ENCODE assay signal across 9 mouse cellular contexts in genomic region chr1:133225963-133226660, GRCm38 (mm10).
DNase-seq lines count a peak whose midpoint lies in the region; ATAC-seq and TF ChIP-seq lines count a peak whose summit lies in the region.
"Had no signal": no experiment of that assay in that cellular context is flagged by ENCODE, and none has a peak within 500 bp of the region (broad histone marks: within the 10 kb centered on the region; RNA-seq: fewer than 3 reads in every experiment).

No protein-coding gene starts in this region.

- no peak overlapping the region for H3K4me3 ChIP-seq in C2C12 (ENCODE audit: insufficient read depth, poor library complexity, severe bottlenecking)
- H3K4me3 ChIP-seq in kidney, postnatal 0 days (replicated peaks; ENCODE audit: low read depth, low read length), result no peak overlapping the region
- no peak overlapping the region for H3K4me3 ChIP-seq in lung, embryonic 14.5 days (ENCODE audit: low read depth, low read length)
- H3K4me3 ChIP-seq: limb, embryonic 12.5 days had no signal

- H3K36me3 ChIP-seq in C2C12 (ENCODE audit: control insufficient read depth, insufficient read depth), result no peaks in the 10 kb centered on the region
- no peaks in the 10 kb centered on the region for H3K36me3 ChIP-seq in kidney, postnatal 0 days (ENCODE audit: insufficient read depth, low read length)
- no peaks in the 10 kb centered on the region for H3K36me3 ChIP-seq in lung, embryonic 14.5 days (ENCODE audit: insufficient read depth)
- H3K36me3 ChIP-seq: limb, embryonic 12.5 days had no signal

- peak overlapping the region; percentile 9; the same call in 1 of the 2 replicates for H3K9ac ChIP-seq in kidney, postnatal 0 days (ENCODE audit: low read depth, low read length)
- no peak overlapping the region for H3K9ac ChIP-seq in lung, embryonic 14.5 days
- H3K9ac ChIP-seq: limb, embryonic 12.5 days had no signal

- H3K79me3 ChIP-seq in C2C12 (ENCODE audit: low read depth), result no peaks in the 10 kb centered on the region

- no peak overlapping the region for H3ac ChIP-seq in C2C12 (ENCODE audit: control insufficient read depth, insufficient read length, low read depth)

- H3K79me2 ChIP-seq in C2C12 (ENCODE audit: control insufficient read depth, insufficient read depth), result no peaks in the 10 kb centered on the region

- H3K27me3 ChIP-seq in C2C12 (ENCODE audit: control insufficient read depth, insufficient read depth, insufficient read length), result no peaks in the 10 kb centered on the region
- H3K27me3 ChIP-seq in kidney, postnatal 0 days (ENCODE audit: insufficient read depth, low read length), result no peaks in the 10 kb centered on the region
- H3K27me3 ChIP-seq in lung, embryonic 14.5 days (ENCODE audit: insufficient read depth, low read length), result no peaks in the 10 kb centered on the region

- no peak overlapping the region for H3K4me2 ChIP-seq in kidney, postnatal 0 days (ENCODE audit: low read length)
- H3K4me2 ChIP-seq in lung, embryonic 14.5 days, result no peak overlapping the region
- H3K4me2 ChIP-seq: limb, embryonic 12.5 days had no signal

- peak; percentile 25 to 37 for DNase-seq in cerebellum, adult 18-20 months
- DNase-seq in cerebellum, adult 8-10 months, result no peak
- peak; percentile 68 for DNase-seq in gastrocnemius, postnatal 25 days
- peak; percentile 51 for DNase-seq in kidney, postnatal 0 days (ENCODE audit: low spot score)
- peak; percentile 60 for DNase-seq in lung, embryonic 14.5 days
- peak; percentile 35 for DNase-seq in right cerebral cortex, postnatal 4 days
- DNase-seq in spleen, postnatal 4 days (ENCODE audit: low spot score in 2 of 2), result no peak

- no peak for ATAC-seq in kidney, postnatal 0 days (replicated peaks; ENCODE audit: low FRiP score, low read depth)
- ATAC-seq in lung, embryonic 14.5 days (ENCODE audit: insufficient read depth), result no peak; the same call in 1 of the 2 replicates

- TF ChIP-seq CTCF in C2C12 (IDR thresholded peaks at IDR 0.05; ENCODE audit: control insufficient read depth, insufficient read depth, insufficient read length), result peak; percentile 11
- TF ChIP-seq CTCF in kidney, postnatal 0 days (IDR thresholded peaks at IDR 0.05; ENCODE audit: low read depth), result peak; percentile 72
- TF ChIP-seq CTCF in lung, embryonic 14.5 days (IDR thresholded peaks at IDR 0.05; ENCODE audit: low read depth), result peak; percentile 69

- whole genome bisulfite sequencing in kidney, postnatal 0 days, result 48% methylated on average over 9 of the region's 9 CpGs
- 33% methylated on average over 9 of the region's 9 CpGs for WGBS in lung, embryonic 14.5 days

- H3K4me1 ChIP-seq in kidney, postnatal 0 days (replicated peaks; ENCODE audit: insufficient read depth, low read length), result peaks cover 15% of the 10 kb centered on the region; the same call in 1 of the 2 replicates
- H3K4me1 ChIP-seq in lung, embryonic 14.5 days (ENCODE audit: insufficient read depth), result peaks cover 8% of the 10 kb centered on the region; the same call in 1 of the 2 replicates

- H3K9me3 ChIP-seq in kidney, postnatal 0 days (replicated peaks; ENCODE audit: low read length), result no peaks in the 10 kb centered on the region
- H3K9me3 ChIP-seq in lung, embryonic 14.5 days (ENCODE audit: low read depth, low read length), result no peaks in the 10 kb centered on the region
- H3K9me3 ChIP-seq: limb, embryonic 12.5 days had no signal

- peak overlapping the region; percentile 20; the same call in 1 of the 2 replicates for H3K27ac ChIP-seq in kidney, postnatal 0 days
- peak overlapping the region; percentile 27; the same call in 1 of the 2 replicates for H3K27ac ChIP-seq in lung, embryonic 14.5 days (ENCODE audit: low read depth)
- H3K27ac ChIP-seq: limb, embryonic 12.5 days had no signal

TF ChIP-seq in C2C12, 6 proteins besides CTCF, POLR2A, EP300 and RAD21:
- no peak for TF ChIP-seq MYOD1 (IDR thresholded peaks at IDR 0.05; ENCODE audit: control insufficient read depth, insufficient read length, low read depth)
- TF ChIP-seq MAX (IDR thresholded peaks at IDR 0.05), result no peak
- TF ChIP-seq USF1 (IDR thresholded peaks at IDR 0.05; ENCODE audit: low read depth), result no peak
- TF ChIP-seq MYOG (IDR thresholded peaks at IDR 0.05; ENCODE audit: control insufficient read depth, extremely low read depth, insufficient read length), result no peak
- no peak for TF ChIP-seq CEBPB (IDR thresholded peaks at IDR 0.05; ENCODE audit: low read depth)
- TF ChIP-seq FOSL1 (IDR thresholded peaks at IDR 0.05; ENCODE audit: insufficient read depth, low read length, poor library complexity, severe bottlenecking), result no peak

Comparison
In these comparisons a context has a peak if more than half of its experiments do, and no peak if none do; other contexts are left out.
1. DNase-seq: peak in cerebellum, adult 18-20 months (2 of 2), gastrocnemius, postnatal 25 days (single experiment), kidney, postnatal 0 days (single experiment), lung, embryonic 14.5 days (single experiment) and right cerebral cortex, postnatal 4 days (single experiment); none in cerebellum, adult 8-10 months (single experiment) and spleen, postnatal 4 days (0 of 2).
2. CTCF ChIP-seq: peak in every context shown above with its lines; median percentile 72 in kidney, postnatal 0 days; 69 in lung, embryonic 14.5 days; 11 in C2C12.